Mouse (Mus musculus) layer of hippocampus, adult 11-12 months (tissue): Measurements from ENCODE around the gene Lmo4.
A peak's percentile ranks its signal among the peaks of the same experiment; 100 is the strongest.

Source experiments
- DNase-seq: peaks from one replicate; pipeline ENCODE4 v3.0.0; 2022; ENCODE audit warnings: low spot score

Gene Lmo4

DNA sequence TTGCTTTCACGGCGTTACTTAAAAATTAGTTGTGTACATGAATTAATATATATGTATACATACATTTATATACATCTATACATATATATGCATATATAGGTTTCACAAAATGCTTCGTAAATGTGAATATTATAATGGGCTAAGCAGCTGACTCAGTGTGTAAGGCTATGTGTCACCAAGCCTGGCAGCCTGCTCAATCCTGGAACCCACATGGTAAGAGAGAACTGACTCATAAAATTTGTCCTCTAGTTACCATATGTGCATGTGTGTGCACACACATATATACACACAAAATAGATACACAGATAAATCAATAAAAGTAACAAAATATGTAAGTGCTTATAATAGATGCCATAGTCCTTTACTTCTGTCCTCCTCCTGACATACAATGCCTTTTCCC is 56.8 kb downstream of the Lmo4 start:
- no peak for DNase-seq

DNA sequence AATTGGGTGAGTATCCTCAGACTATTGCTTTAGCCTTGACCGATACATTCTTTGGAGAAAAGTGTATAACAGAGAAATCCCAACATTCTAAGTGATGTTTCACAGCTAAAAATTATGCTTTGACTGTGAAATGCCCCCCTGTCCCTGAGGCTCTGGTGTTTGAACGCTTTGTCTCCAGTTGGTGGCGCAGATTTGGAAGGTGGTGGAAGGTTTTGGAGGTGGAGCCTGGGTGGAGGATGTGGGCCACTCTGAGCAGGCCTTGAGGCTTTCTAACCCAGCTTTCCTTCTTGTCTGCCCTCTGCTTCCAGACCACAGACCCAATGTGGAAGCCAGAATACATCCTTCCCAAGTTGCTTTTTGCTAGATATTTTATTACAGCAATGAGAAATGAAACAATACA is 57.8 kb downstream of the Lmo4 start:
- DNase-seq, result no peak

DNA sequence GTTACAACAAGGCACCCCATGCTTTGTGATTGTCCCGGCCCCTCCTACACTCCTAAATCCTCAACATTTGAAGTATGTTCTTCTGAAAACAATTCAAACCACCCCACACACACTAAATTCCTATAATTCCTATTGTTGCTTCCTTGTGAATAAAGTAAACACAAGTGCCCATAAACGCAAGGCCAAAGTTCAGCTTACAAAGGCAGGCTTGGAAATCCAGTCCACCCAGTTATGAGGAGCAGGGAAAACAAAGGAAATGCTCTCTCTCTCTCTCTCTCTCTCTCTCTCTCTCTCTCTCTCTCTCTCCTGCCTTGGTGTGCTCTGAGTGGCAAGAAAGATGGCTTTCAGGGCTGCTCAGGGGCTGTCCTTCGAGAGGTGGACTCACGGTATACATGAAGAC is 61.0 kb downstream of the Lmo4 start:
- DNase-seq, result no peak

DNA sequence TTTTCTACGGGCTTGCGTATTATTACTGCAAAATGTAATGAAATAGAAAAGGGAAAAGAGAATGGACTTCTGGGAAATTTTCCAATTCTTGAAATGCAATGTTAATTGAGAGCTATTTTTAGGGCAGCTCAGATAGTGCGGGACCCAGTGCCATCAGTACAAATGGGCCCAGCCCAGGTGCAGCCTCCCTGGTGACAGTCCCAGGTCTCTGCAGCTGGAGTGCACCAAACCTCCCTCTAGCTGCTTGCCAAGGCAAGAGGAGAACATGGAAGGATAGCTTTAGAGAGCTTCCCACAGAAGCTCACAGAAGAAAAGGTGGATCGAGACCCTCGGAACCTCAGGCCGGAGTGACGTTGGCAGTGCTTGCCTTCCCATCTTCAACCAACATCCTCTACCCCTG is 62.1 kb downstream of the Lmo4 start:
- no peak for DNase-seq

DNA sequence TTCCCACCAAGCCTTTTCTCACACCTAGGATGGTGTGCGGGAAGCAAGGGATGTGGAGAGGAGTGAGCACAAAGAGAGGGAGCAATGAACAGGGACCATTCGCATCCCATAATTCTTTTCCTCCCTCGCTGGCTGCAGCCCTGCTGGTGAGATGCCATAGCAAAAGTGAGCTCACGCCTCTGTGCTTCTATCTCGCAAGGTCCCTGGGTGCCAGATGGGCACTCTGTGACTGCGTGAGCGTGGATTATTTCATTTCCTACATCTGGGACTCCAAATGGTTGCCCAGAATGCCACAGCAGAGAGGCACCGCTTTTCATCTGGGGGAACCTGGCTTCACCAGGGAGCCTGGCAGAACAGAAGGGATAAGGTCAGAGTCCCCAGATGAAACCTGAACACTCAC is 63.2 kb downstream of the Lmo4 start:
- peak; percentile 45 for DNase-seq

DNA sequence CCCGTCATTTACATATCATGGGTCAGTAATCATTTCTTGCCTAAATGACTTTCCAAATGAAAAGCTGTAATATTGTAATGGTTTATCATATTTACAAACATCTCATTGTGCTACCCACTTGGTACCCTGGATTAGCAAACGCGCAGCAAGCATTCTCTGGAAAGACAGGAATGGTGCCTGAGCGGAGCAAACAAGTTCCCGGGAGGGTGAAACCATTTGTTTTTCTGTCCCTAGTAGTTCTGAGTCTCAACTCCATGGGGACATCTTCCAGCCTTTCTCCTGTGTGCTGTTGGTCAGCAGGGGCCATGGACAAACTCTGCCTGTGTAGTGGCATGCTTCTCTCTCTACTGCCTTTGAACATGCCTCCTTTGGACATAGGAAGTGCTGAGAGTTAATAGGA is 64.2 kb downstream of the Lmo4 start:
- DNase-seq, result no peak

DNA sequence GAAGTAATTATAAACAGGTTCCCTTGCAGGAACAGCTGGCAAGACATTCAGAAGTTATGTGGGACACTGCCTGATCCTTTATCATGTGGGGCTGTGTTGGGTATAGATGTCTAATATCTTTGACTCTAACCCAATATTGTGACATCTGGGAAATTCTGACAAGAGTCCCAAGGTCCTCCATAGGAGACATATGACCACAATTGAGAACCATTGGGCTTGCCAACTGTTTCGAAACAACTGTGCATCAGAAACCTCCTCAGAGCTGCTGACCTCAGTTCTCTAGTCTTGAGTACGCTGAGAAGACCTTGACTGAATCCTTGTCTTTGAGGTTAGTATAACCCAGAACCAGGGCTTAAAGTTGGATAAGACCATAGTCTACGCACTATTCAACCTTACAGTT is 66.4 kb downstream of the Lmo4 start:
- DNase-seq, result no peak
